Mouse (Mus musculus) megakaryocyte, embryonic 14.5 days (primary cell): Measurements from ENCODE around the gene Herc4. TPM values are rescaled to one million over a fixed set of nuclear protein-coding genes. Genes with fewer than 3 reads are reported as not detected.

Source experiments
- H3K27me3 ChIP-seq: replicated peaks from 2 replicates; pipeline ENCODE3; 2012; ENCODE audit warnings: inconsistent platforms
- H3K36me3 ChIP-seq: replicated peaks from 2 replicates; pipeline ENCODE3; 2012; ENCODE audit warnings: low read length, inconsistent platforms, mixed read lengths
- H3K4me1 ChIP-seq: 2 replicates; pipeline ENCODE4 v1.6.1; 2012; ENCODE audit warnings: inconsistent platforms
- H3K4me3 ChIP-seq: replicated peaks from 2 replicates; pipeline ENCODE3; 2012; ENCODE audit warnings: moderate library complexity, mild to moderate bottlenecking, inconsistent platforms
- H3K9me3 ChIP-seq: 2 replicates; pipeline ENCODE4 v1.6.1; 2012; ENCODE audit warnings: inconsistent platforms
- FLI1 ChIP-seq: IDR thresholded peaks from 2 replicates; pipeline ENCODE4 v1.6.1; 2012; ENCODE audit warnings: low read length, inconsistent platforms, mixed read lengths
- GATA1 ChIP-seq: IDR thresholded peaks from 3 replicates; pipeline ENCODE4 v1.6.1; 2012; ENCODE audit warnings: mixed read lengths, low read length, inconsistent platforms, borderline replicate concordance
- polyA plus RNA-seq: library from polyadenylated mRNA; stranded (reverse); fragments of >175 nt; gene quantifications from 2 replicates; pipeline ENCODE4 v1.2.3, GENCODE M21; 2012; ENCODE audit warnings: low replicate concordance; ENCODE audit not compliant: insufficient read depth

Herc4 gene
- polyA plus RNA-seq = 8.2 TPM in 1 of 2 replicates, not detected in the other

- Histone ChIP-seq H3K4me1 (peaks cover 36% of the 10 kb centered on the region), H3K4me3 (peak within 1 kb of the TSS; percentile 96), H3K27me3 (peaks cover 5% of the 10 kb centered on the region), H3K9me3 (no peaks in the 10 kb centered on the region), H3K36me3 (peaks cover 23% of the 10 kb centered on the region)
- TF ChIP-seq FLI1 (no peak), GATA1 (no peak)
Observed at GRCm38 (mm10) chr10:63243493-63244054, at the start of gene Herc4. Herc4 (plus strand) TSS chr10:63243810.

GRCm38 (mm10) chr10:63199008-63199407 is 44.6 kb upstream of the Herc4 start:
- Histone ChIP-seq H3K27me3 (no peaks in the 10 kb centered on the region), H3K4me3 (no peak overlapping the region), H3K36me3 (no peaks in the 10 kb centered on the region), H3K9me3 (no peaks in the 10 kb centered on the region), H3K4me1 (no peaks in the 10 kb centered on the region)
- TF ChIP-seq FLI1 = no peak
- TF ChIP-seq GATA1 = no peak

GRCm38 (mm10) chr10:63201534-63201933 is 42.1 kb upstream of the Herc4 start:
- Histone ChIP-seq H3K27me3 (no peaks in the 10 kb centered on the region), H3K36me3 (no peaks in the 10 kb centered on the region), H3K9me3 (no peaks in the 10 kb centered on the region), H3K4me3 (no peak overlapping the region), H3K4me1 (no peaks in the 10 kb centered on the region)
- TF ChIP-seq GATA1 = no peak
- no peak for TF ChIP-seq FLI1

- H3K9me3 ChIP-seq = no peaks in the 10 kb centered on the region
- H3K27me3 ChIP-seq = no peaks in the 10 kb centered on the region
- no peaks in the 10 kb centered on the region for H3K4me1 ChIP-seq
- TF ChIP-seq GATA1 (no peak), FLI1 (no peak)
- no peaks in the 10 kb centered on the region for H3K36me3 ChIP-seq
- H3K4me3 ChIP-seq = no peak overlapping the region
Observed at GRCm38 (mm10) chr10:63203002-63203401, 40.6 kb upstream of the Herc4 start.

- Histone ChIP-seq H3K4me1 (no peaks in the 10 kb centered on the region), H3K27me3 (no peaks in the 10 kb centered on the region), H3K36me3 (no peaks in the 10 kb centered on the region), H3K4me3 (no peak within 1 kb of the TSS), H3K9me3 (no peaks in the 10 kb centered on the region)
- TF ChIP-seq GATA1 = no peak
- no peak for TF ChIP-seq FLI1
Observed at GRCm38 (mm10) chr10:63203728-63204127, 39.9 kb upstream of the Herc4 start, which contains the start of gene Mypn. Mypn (minus strand) TSS chr10:63203952.

GRCm38 (mm10) chr10:63208871-63209270 is 34.7 kb upstream of the Herc4 start:
- H3K9me3 ChIP-seq = no peaks in the 10 kb centered on the region
- TF ChIP-seq GATA1 (no peak), FLI1 (no peak)
- no peaks in the 10 kb centered on the region for H3K36me3 ChIP-seq
- H3K4me1 ChIP-seq = no peaks in the 10 kb centered on the region
- H3K27me3 ChIP-seq = no peaks in the 10 kb centered on the region
- no peak overlapping the region for H3K4me3 ChIP-seq

GRCm38 (mm10) chr10:63221081-63221783 is 22.4 kb upstream of the Herc4 start:
- no peaks in the 10 kb centered on the region for H3K4me1 ChIP-seq
- H3K36me3 ChIP-seq = no peaks in the 10 kb centered on the region
- no peaks in the 10 kb centered on the region for H3K9me3 ChIP-seq
- H3K27me3 ChIP-seq = peaks cover 3% of the 10 kb centered on the region
- H3K4me3 ChIP-seq = no peak overlapping the region
- TF ChIP-seq FLI1 = no peak
- no peak for TF ChIP-seq GATA1

GRCm38 (mm10) chr10:63224341-63224740 is 19.3 kb upstream of the Herc4 start:
- no peak for TF ChIP-seq FLI1
- no peak for TF ChIP-seq GATA1
- no peaks in the 10 kb centered on the region for H3K4me1 ChIP-seq

GRCm38 (mm10) chr10:63230266-63230665 is 13.3 kb upstream of the Herc4 start:
- Histone ChIP-seq H3K9me3 (peaks cover 7% of the 10 kb centered on the region), H3K36me3 (no peaks in the 10 kb centered on the region), H3K4me3 (no peak overlapping the region), H3K27me3 (no peaks in the 10 kb centered on the region), H3K4me1 (peaks cover 4% of the 10 kb centered on the region)
- TF ChIP-seq GATA1 (no peak), FLI1 (no peak)

More at GRCm38 (mm10) chr10:63224341-63224740, 19.3 kb upstream of the Herc4 start:
- Histone ChIP-seq H3K9me3 (no peaks in the 10 kb centered on the region), H3K27me3 (peaks cover 3% of the 10 kb centered on the region), H3K36me3 (no peaks in the 10 kb centered on the region), H3K4me3 (no peak overlapping the region)

GRCm38 (mm10) chr10:63230854-63231253 is 12.8 kb upstream of the Herc4 start:
- TF ChIP-seq FLI1 = no peak
- no peak for TF ChIP-seq GATA1
- no peak overlapping the region for H3K4me3 ChIP-seq
- no peaks in the 10 kb centered on the region for H3K27me3 ChIP-seq
- no peaks in the 10 kb centered on the region for H3K36me3 ChIP-seq
- H3K9me3 ChIP-seq = peaks cover 11% of the 10 kb centered on the region
- peaks cover 4% of the 10 kb centered on the region for H3K4me1 ChIP-seq
